Mouse (Mus musculus): ENCODE results near the gene Aqp2. TPM values are rescaled to one million over a fixed set of nuclear protein-coding genes. Genes with fewer than 3 reads are reported as not detected.

Gene Aqp2
- polyA plus RNA-seq (2015; fragmentation: Nextera tagmentation; extraction: Ambion mirVana), result not detected in 2 replicates

GRCm38 (mm10) chr15:99578802-99579485 is at the start of gene Aqp2:
Gene Aqp2, plus strand, starts transcription at chr15:99579055.
- 86% methylated on average over 26 of the region's 26 CpGs for WGBS
- peaks cover 11% of the 10 kb centered on the region for H3K4me1 ChIP-seq (replicated peaks)
- peaks cover 48% of the 10 kb centered on the region for H3K27me3 ChIP-seq
- H3K4me2 ChIP-seq, result no peak within 1 kb of the TSS
- no peaks in the 10 kb centered on the region for H3K9me3 ChIP-seq
- no peaks in the 10 kb centered on the region for H3K36me3 ChIP-seq
- no peak within 1 kb of the TSS for H3K27ac ChIP-seq (replicated peaks)
- H3K4me3 ChIP-seq, result no peak within 1 kb of the TSS
- no peak for ATAC-seq (ENCODE audit: low read depth)
- no peak within 1 kb of the TSS for H3K9ac ChIP-seq

- WGBS, result 45% methylated on average over 6 of the region's 6 CpGs
- no peaks in the 10 kb centered on the region for H3K9me3 ChIP-seq
- H3K27me3 ChIP-seq, result peaks cover 6% of the 10 kb centered on the region
- no peak overlapping the region for H3K4me3 ChIP-seq
- no peak overlapping the region for H3K27ac ChIP-seq (replicated peaks)
- no peak overlapping the region for H3K9ac ChIP-seq
- no peaks in the 10 kb centered on the region for H3K36me3 ChIP-seq
- no peak overlapping the region for H3K4me2 ChIP-seq
- ATAC-seq (ENCODE audit: low read depth), result no peak
- peaks cover 27% of the 10 kb centered on the region for H3K4me1 ChIP-seq (replicated peaks)
Measured at GRCm38 (mm10) chr15:99531146-99531545, 47.7 kb upstream of the Aqp2 start.

GRCm38 (mm10) chr15:99532023-99532422 is 46.8 kb upstream of the Aqp2 start:
- no peak for ATAC-seq (ENCODE audit: low read depth)

GRCm38 (mm10) chr15:99536889-99537862 is 41.7 kb upstream of the Aqp2 start:
- H3K36me3 ChIP-seq, result no peaks in the 10 kb centered on the region
- 52% methylated on average over 11 of the region's 11 CpGs for WGBS
- H3K27ac ChIP-seq (replicated peaks), result peak overlapping the region; percentile 9; the same call in 1 of the 2 replicates

More at GRCm38 (mm10) chr15:99532023-99532422, 46.8 kb upstream of the Aqp2 start:
- Histone ChIP-seq H3K27ac (replicated peaks) (no peak overlapping the region), H3K27me3 (peaks cover 6% of the 10 kb centered on the region), H3K4me1 (replicated peaks) (peaks cover 23% of the 10 kb centered on the region), H3K9ac (no peak overlapping the region), H3K4me2 (no peak overlapping the region), H3K9me3 (no peaks in the 10 kb centered on the region), H3K4me3 (no peak overlapping the region), H3K36me3 (no peaks in the 10 kb centered on the region)
- WGBS, result 80% methylated on average over 3 of the region's 3 CpGs

GRCm38 (mm10) chr15:99539891-99540290 is 39.0 kb upstream of the Aqp2 start:
- H3K36me3 ChIP-seq, result no peaks in the 10 kb centered on the region
- no peak overlapping the region for H3K27ac ChIP-seq (replicated peaks)
- 81% methylated on average over 8 of the region's 8 CpGs for WGBS
- no peak overlapping the region for H3K9ac ChIP-seq
- no peak for ATAC-seq (ENCODE audit: low read depth)
- H3K9me3 ChIP-seq, result no peaks in the 10 kb centered on the region
- H3K4me3 ChIP-seq, result no peak overlapping the region
- H3K27me3 ChIP-seq, result peaks cover 8% of the 10 kb centered on the region; the same call in 1 of the 2 replicates
- peaks cover 13% of the 10 kb centered on the region for H3K4me1 ChIP-seq (replicated peaks)
- no peak overlapping the region for H3K4me2 ChIP-seq

More at GRCm38 (mm10) chr15:99536889-99537862, 41.7 kb upstream of the Aqp2 start:
- Histone ChIP-seq H3K27me3 (no peaks in the 10 kb centered on the region), H3K4me3 (no peak overlapping the region), H3K9me3 (no peaks in the 10 kb centered on the region), H3K9ac (peak overlapping the region; percentile 4; the same call in 1 of the 2 replicates), H3K4me1 (replicated peaks) (peaks cover 13% of the 10 kb centered on the region), H3K4me2 (no peak overlapping the region)
- peak; percentile 50; the same call in 1 of the 2 replicates for ATAC-seq (ENCODE audit: low read depth)

GRCm38 (mm10) chr15:99544047-99544446 is 34.8 kb upstream of the Aqp2 start:
- WGBS, result 76% methylated on average over 7 of the region's 7 CpGs
- Histone ChIP-seq H3K4me1 (replicated peaks) (peaks cover 5% of the 10 kb centered on the region; the same call in 1 of the 2 replicates), H3K9ac (no peak overlapping the region), H3K36me3 (no peaks in the 10 kb centered on the region), H3K4me2 (no peak overlapping the region), H3K27ac (replicated peaks) (no peak overlapping the region), H3K9me3 (no peaks in the 10 kb centered on the region), H3K27me3 (peaks cover 8% of the 10 kb centered on the region; the same call in 1 of the 2 replicates), H3K4me3 (no peak overlapping the region)
- no peak for ATAC-seq (ENCODE audit: low read depth)

GRCm38 (mm10) chr15:99546596-99546995 is 32.3 kb upstream of the Aqp2 start:
- H3K27ac ChIP-seq (replicated peaks), result 0 out of 2 replicates have a peak overlapping the region, but pooled peaks have one; percentile 11

GRCm38 (mm10) chr15:99547732-99548131 is 31.1 kb upstream of the Aqp2 start:
- WGBS, result 81% methylated on average over 6 of the region's 6 CpGs
- Histone ChIP-seq H3K4me2 (no peak overlapping the region), H3K9me3 (no peaks in the 10 kb centered on the region), H3K4me3 (no peak overlapping the region), H3K4me1 (replicated peaks) (peaks cover 5% of the 10 kb centered on the region; the same call in 1 of the 2 replicates), H3K27ac (replicated peaks) (no peak overlapping the region), H3K9ac (no peak overlapping the region), H3K27me3 (peaks cover 8% of the 10 kb centered on the region; the same call in 1 of the 2 replicates), H3K36me3 (no peaks in the 10 kb centered on the region)
- no peak for ATAC-seq (ENCODE audit: low read depth)

More at GRCm38 (mm10) chr15:99546596-99546995, 32.3 kb upstream of the Aqp2 start:
- WGBS, result 49% methylated on average over 11 of the region's 11 CpGs
- no peaks in the 10 kb centered on the region for H3K9me3 ChIP-seq
- peaks cover 5% of the 10 kb centered on the region; the same call in 1 of the 2 replicates for H3K4me1 ChIP-seq (replicated peaks)
- ATAC-seq (ENCODE audit: low read depth), result peak; percentile 72
- H3K4me2 ChIP-seq, result no peak overlapping the region
- H3K9ac ChIP-seq, result no peak overlapping the region
- peaks cover 8% of the 10 kb centered on the region; the same call in 1 of the 2 replicates for H3K27me3 ChIP-seq
- no peak overlapping the region for H3K4me3 ChIP-seq
- H3K36me3 ChIP-seq, result no peaks in the 10 kb centered on the region

GRCm38 (mm10) chr15:99549901-99550300 is 29.0 kb upstream of the Aqp2 start:
- Histone ChIP-seq H3K4me3 (no peak overlapping the region), H3K27me3 (no peaks in the 10 kb centered on the region), H3K27ac (replicated peaks) (no peak overlapping the region), H3K4me1 (replicated peaks) (peaks cover 5% of the 10 kb centered on the region; the same call in 1 of the 2 replicates), H3K36me3 (no peaks in the 10 kb centered on the region), H3K4me2 (no peak overlapping the region), H3K9ac (no peak overlapping the region), H3K9me3 (no peaks in the 10 kb centered on the region)
- WGBS, result 33% methylated on average over 2 of the region's 2 CpGs
- no peak for ATAC-seq (ENCODE audit: low read depth)

GRCm38 (mm10) chr15:99553767-99554166 is 25.1 kb upstream of the Aqp2 start:
- no peaks in the 10 kb centered on the region for H3K4me1 ChIP-seq (replicated peaks)
- no peak overlapping the region for H3K27ac ChIP-seq (replicated peaks)
- no peak overlapping the region for H3K4me3 ChIP-seq
- no peaks in the 10 kb centered on the region for H3K36me3 ChIP-seq
- 82% methylated on average over 6 of the region's 6 CpGs for WGBS
- no peaks in the 10 kb centered on the region for H3K27me3 ChIP-seq
- H3K4me2 ChIP-seq, result no peak overlapping the region
- no peak overlapping the region for H3K9ac ChIP-seq
- no peak for ATAC-seq (ENCODE audit: low read depth)
- no peaks in the 10 kb centered on the region for H3K9me3 ChIP-seq

GRCm38 (mm10) chr15:99558947-99559346 is 19.9 kb upstream of the Aqp2 start:
- ATAC-seq (ENCODE audit: low read depth), result no peak

More at GRCm38 (mm10) chr15:99558947-99559346, 19.9 kb upstream of the Aqp2 start:
- H3K27me3 ChIP-seq, result no peaks in the 10 kb centered on the region
- no peak overlapping the region for H3K9ac ChIP-seq
- H3K4me2 ChIP-seq, result no peak overlapping the region
- no peaks in the 10 kb centered on the region for H3K36me3 ChIP-seq
- H3K4me1 ChIP-seq (replicated peaks), result peaks cover 2% of the 10 kb centered on the region; the same call in 1 of the 2 replicates
- H3K27ac ChIP-seq (replicated peaks), result no peak overlapping the region
- no peak overlapping the region for H3K4me3 ChIP-seq
- 86% methylated on average over 1 of the region's 1 CpGs for WGBS
- no peaks in the 10 kb centered on the region for H3K9me3 ChIP-seq

Measured in neural tube, embryonic 13.5 days (tissue).